Mouse (Mus musculus): ENCODE results near the gene Fggy. TPM values are rescaled to one million over a fixed set of nuclear protein-coding genes. Genes with fewer than 3 reads are reported as not detected.

Fggy gene
- polyA plus RNA-seq, 1 experiment = 19.0 TPM

GRCm38 (mm10) chr4:95850044-95850739 is 292.9 kb downstream of the Fggy start:
- TF ChIP-seq POLR2A (IDR thresholded peaks at IDR 0.05; ENCODE audit: borderline replicate concordance, low read depth, low read length) = no peak
- no peak for TF ChIP-seq CTCF (IDR thresholded peaks at IDR 0.05; ENCODE audit: low read depth, low read length)
- peaks cover 69% of the 10 kb centered on the region for H3K4me1 ChIP-seq (ENCODE audit: control insufficient read depth, insufficient read depth, low read length)
- no peak overlapping the region for H3K4me3 ChIP-seq (ENCODE audit: insufficient read depth, low read length)
- peak overlapping the region; percentile 100 for H3K27ac ChIP-seq (ENCODE audit: insufficient read depth, low read depth, low read length)

- Histone ChIP-seq H3K4me1 (ENCODE audit: control insufficient read depth, insufficient read depth, low read length) (peaks cover 48% of the 10 kb centered on the region), H3K27ac (ENCODE audit: insufficient read depth, low read depth, low read length) (no peak overlapping the region), H3K4me3 (ENCODE audit: insufficient read depth, low read length) (no peak overlapping the region)
- no peak for TF ChIP-seq POLR2A (IDR thresholded peaks at IDR 0.05; ENCODE audit: borderline replicate concordance, low read depth, low read length)
- no peak for TF ChIP-seq CTCF (IDR thresholded peaks at IDR 0.05; ENCODE audit: low read depth, low read length)
Observed at GRCm38 (mm10) chr4:95852257-95852656, 294.9 kb downstream of the Fggy start.

GRCm38 (mm10) chr4:95856008-95856407 is 298.7 kb downstream of the Fggy start:
- Histone ChIP-seq H3K4me1 (ENCODE audit: control insufficient read depth, insufficient read depth, low read length) (peaks cover 25% of the 10 kb centered on the region), H3K4me3 (ENCODE audit: insufficient read depth, low read length) (no peak overlapping the region)
- TF ChIP-seq POLR2A (IDR thresholded peaks at IDR 0.05; ENCODE audit: borderline replicate concordance, low read depth, low read length) = no peak
- TF ChIP-seq CTCF (IDR thresholded peaks at IDR 0.05; ENCODE audit: low read depth, low read length) = no peak

GRCm38 (mm10) chr4:95860601-95861000 is 303.3 kb downstream of the Fggy start:
- Histone ChIP-seq H3K4me3 (ENCODE audit: insufficient read depth, low read length) (no peak overlapping the region), H3K27ac (ENCODE audit: insufficient read depth, low read depth, low read length) (no peak overlapping the region), H3K4me1 (ENCODE audit: control insufficient read depth, insufficient read depth, low read length) (peaks cover 6% of the 10 kb centered on the region)
- no peak for TF ChIP-seq CTCF (IDR thresholded peaks at IDR 0.05; ENCODE audit: low read depth, low read length)
- no peak for TF ChIP-seq POLR2A (IDR thresholded peaks at IDR 0.05; ENCODE audit: borderline replicate concordance, low read depth, low read length)

More at GRCm38 (mm10) chr4:95856008-95856407, 298.7 kb downstream of the Fggy start:
- H3K27ac ChIP-seq (ENCODE audit: insufficient read depth, low read depth, low read length) = no peak overlapping the region

GRCm38 (mm10) chr4:95861074-95861473 is 303.8 kb downstream of the Fggy start:
- H3K27ac ChIP-seq (ENCODE audit: insufficient read depth, low read depth, low read length) = no peak overlapping the region
- H3K4me3 ChIP-seq (ENCODE audit: insufficient read depth, low read length) = no peak overlapping the region
- peaks cover 10% of the 10 kb centered on the region for H3K4me1 ChIP-seq (ENCODE audit: control insufficient read depth, insufficient read depth, low read length)
- TF ChIP-seq POLR2A (IDR thresholded peaks at IDR 0.05; ENCODE audit: borderline replicate concordance, low read depth, low read length) (no peak), CTCF (IDR thresholded peaks at IDR 0.05; ENCODE audit: low read depth, low read length) (no peak)

GRCm38 (mm10) chr4:95861741-95862155 is 304.4 kb downstream of the Fggy start:
- H3K4me3 ChIP-seq (ENCODE audit: insufficient read depth, low read length) = no peak overlapping the region
- peaks cover 16% of the 10 kb centered on the region for H3K4me1 ChIP-seq (ENCODE audit: control insufficient read depth, insufficient read depth, low read length)
- H3K27ac ChIP-seq (ENCODE audit: insufficient read depth, low read depth, low read length) = no peak overlapping the region
- TF ChIP-seq POLR2A (IDR thresholded peaks at IDR 0.05; ENCODE audit: borderline replicate concordance, low read depth, low read length) (no peak), CTCF (IDR thresholded peaks at IDR 0.05; ENCODE audit: low read depth, low read length) (no peak)

GRCm38 (mm10) chr4:95862276-95862675 is 305.0 kb downstream of the Fggy start:
- Histone ChIP-seq H3K4me1 (ENCODE audit: control insufficient read depth, insufficient read depth, low read length) (peaks cover 22% of the 10 kb centered on the region), H3K27ac (ENCODE audit: insufficient read depth, low read depth, low read length) (no peak overlapping the region), H3K4me3 (ENCODE audit: insufficient read depth, low read length) (no peak overlapping the region)
- TF ChIP-seq CTCF (IDR thresholded peaks at IDR 0.05; ENCODE audit: low read depth, low read length) (no peak), POLR2A (IDR thresholded peaks at IDR 0.05; ENCODE audit: borderline replicate concordance, low read depth, low read length) (no peak)

GRCm38 (mm10) chr4:95862781-95863499 is 305.6 kb downstream of the Fggy start:
- H3K27ac ChIP-seq (ENCODE audit: insufficient read depth, low read depth, low read length) = no peak overlapping the region
- H3K4me1 ChIP-seq (ENCODE audit: control insufficient read depth, insufficient read depth, low read length) = peaks cover 26% of the 10 kb centered on the region
- H3K4me3 ChIP-seq (ENCODE audit: insufficient read depth, low read length) = no peak overlapping the region
- no peak for TF ChIP-seq CTCF (IDR thresholded peaks at IDR 0.05; ENCODE audit: low read depth, low read length)
- TF ChIP-seq POLR2A (IDR thresholded peaks at IDR 0.05; ENCODE audit: borderline replicate concordance, low read depth, low read length) = no peak

GRCm38 (mm10) chr4:95863500-95863803 is 306.1 kb downstream of the Fggy start:
- no peak for TF ChIP-seq CTCF (IDR thresholded peaks at IDR 0.05; ENCODE audit: low read depth, low read length)
- no peak for TF ChIP-seq POLR2A (IDR thresholded peaks at IDR 0.05; ENCODE audit: borderline replicate concordance, low read depth, low read length)
- Histone ChIP-seq H3K27ac (ENCODE audit: insufficient read depth, low read depth, low read length) (no peak overlapping the region), H3K4me3 (ENCODE audit: insufficient read depth, low read length) (no peak overlapping the region), H3K4me1 (ENCODE audit: control insufficient read depth, insufficient read depth, low read length) (peaks cover 26% of the 10 kb centered on the region)

GRCm38 (mm10) chr4:95865251-95865650 is 307.9 kb downstream of the Fggy start:
- Histone ChIP-seq H3K27ac (ENCODE audit: insufficient read depth, low read depth, low read length) (no peak overlapping the region), H3K4me3 (ENCODE audit: insufficient read depth, low read length) (no peak overlapping the region), H3K4me1 (ENCODE audit: control insufficient read depth, insufficient read depth, low read length) (peaks cover 20% of the 10 kb centered on the region)
- TF ChIP-seq POLR2A (IDR thresholded peaks at IDR 0.05; ENCODE audit: borderline replicate concordance, low read depth, low read length) (no peak), CTCF (IDR thresholded peaks at IDR 0.05; ENCODE audit: low read depth, low read length) (no peak)
